Mouse (Mus musculus): ENCODE measurements at regions not wholly inside any gene's neighbourhood (a gene's known extent, or its start where the extent isn't known, plus 50 kb on each side); places are given as distances from the start of the nearest gene placed in this dataset.

DNA sequence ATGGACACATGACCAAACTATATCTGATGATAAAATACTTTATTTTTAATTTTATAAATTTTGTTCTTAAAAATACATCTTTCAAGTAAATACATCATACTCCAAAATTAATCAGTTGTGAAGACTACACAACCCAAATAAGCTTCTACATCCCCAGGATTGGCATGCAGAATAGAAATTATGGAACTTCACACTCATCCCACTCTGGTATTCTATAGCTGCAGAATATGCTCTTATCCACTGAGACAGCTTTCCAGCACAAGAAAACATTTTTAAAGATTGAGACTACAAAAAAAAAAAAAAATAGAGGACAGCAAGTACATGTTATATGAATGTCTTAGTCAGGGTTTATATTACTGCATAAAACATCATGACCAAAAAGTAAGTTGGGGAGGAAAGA is 94.4 kb downstream of the Gm11232 start:
- intact Hi-C loops (cut with DNase I), result no loop called here
- DNase-seq (ENCODE audit: low spot score in 2 of 2), result no peak

DNA sequence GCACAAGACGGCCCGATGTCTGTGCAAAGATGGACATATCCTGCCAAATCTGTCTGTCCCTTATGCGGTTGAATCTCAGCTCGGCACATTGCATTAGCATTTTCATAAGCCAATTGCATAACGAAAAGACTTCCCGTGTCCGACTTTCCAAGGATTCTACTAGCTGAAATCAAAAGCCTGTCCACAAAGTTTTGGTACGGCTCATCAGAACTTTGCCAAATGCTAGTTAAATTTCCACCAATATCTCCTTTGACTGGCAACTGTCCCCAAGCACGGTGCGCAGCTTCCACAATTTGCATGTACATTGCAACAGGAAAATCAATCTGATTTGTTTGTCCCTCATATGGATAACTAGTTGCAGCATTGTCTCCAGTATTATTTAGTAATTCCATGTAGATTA is 117.2 kb downstream of the Gm11232 start:
- intact Hi-C loops (cut with DNase I), result no loop called here
- DNase-seq (ENCODE audit: low spot score in 2 of 2), result no peak

DNA sequence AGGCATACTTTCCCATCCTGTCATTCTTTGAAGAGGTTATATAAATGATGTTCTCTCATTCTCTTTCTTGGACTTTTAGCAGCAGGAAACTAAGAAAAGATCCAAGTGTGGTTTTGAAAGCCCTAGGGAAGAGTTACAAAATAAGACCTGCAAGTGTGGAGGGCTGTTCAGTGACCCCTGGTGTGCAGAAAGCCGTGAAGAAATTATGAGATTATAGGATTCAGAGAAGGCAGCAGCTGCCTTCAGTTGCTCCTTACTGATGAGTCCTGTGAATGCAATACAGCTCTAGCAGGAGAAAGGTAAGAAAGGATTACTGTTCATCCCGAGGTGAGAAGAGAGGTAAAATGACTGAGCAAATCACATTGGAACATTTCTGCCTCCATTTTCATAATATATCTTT is 130.7 kb downstream of the Gm11232 start:
- intact Hi-C loops (cut with DNase I), result no loop called here
- no peak for DNase-seq (ENCODE audit: low spot score in 2 of 2)

DNA sequence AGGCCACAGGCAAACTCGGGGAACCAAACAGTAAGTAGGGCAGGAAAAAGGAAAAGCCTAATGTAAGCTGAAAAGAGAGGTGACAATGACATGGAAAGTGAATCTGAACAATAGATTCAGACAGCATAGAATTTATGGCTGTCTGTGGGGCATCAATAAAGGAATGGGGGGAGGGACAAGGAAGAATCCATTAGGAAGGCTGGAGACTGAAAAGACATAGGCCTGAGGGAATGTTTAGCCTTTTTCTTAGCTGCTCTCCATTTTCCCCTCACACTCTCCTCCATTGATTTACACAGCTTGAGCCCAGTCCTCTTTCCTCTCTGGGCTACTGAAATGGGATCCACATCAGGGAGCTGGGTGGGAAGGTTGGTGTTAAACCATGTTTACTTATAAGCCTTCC is 131.1 kb downstream of the Gm11232 start:
- intact Hi-C loops (cut with DNase I), result no loop called here
- no peak for DNase-seq (ENCODE audit: low spot score in 2 of 2)

DNA sequence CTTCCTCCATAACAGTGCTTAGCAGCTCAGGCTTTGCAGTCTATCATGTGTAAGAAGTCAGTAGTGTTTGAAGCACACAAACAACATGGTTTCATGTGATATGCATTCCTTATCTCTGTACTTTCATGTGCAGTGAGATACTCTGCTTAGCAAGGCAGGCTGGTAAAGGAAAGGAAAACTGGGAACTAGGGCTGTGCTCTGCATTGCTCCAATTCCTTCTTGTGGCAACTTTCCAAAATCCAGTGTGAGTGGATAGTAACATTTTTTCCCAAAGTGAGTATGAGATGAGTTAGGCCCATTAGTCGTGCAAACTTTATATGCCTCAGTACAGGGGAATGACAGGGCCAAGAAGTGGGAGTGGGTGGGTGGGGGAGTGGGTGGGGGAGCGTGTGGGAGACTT is 133.0 kb downstream of the Gm11232 start:
- intact Hi-C loops (cut with DNase I), result no loop called here
- no peak for DNase-seq (ENCODE audit: low spot score in 2 of 2)

DNA sequence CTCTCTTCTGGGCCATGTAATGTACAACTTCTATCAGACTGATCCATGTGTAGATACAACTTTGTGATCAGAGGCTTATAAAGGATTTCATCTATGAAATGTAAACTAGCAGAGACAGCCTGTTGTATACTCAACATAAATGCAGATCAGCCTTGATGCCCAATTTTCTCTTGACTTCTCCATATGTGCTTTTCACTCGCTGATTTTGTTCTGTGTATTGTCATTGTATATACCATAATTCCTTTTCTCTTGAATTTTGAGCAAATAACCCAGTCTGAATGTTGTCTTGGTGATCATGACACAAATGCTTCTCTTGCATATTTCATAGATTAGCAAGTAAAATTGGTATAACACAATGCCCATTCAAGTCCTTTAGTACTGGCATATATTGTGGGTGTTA is 144.0 kb downstream of the Gm11232 start:
- intact Hi-C loops (cut with DNase I), result no loop called here
- no peak for DNase-seq (ENCODE audit: low spot score in 2 of 2)

DNA sequence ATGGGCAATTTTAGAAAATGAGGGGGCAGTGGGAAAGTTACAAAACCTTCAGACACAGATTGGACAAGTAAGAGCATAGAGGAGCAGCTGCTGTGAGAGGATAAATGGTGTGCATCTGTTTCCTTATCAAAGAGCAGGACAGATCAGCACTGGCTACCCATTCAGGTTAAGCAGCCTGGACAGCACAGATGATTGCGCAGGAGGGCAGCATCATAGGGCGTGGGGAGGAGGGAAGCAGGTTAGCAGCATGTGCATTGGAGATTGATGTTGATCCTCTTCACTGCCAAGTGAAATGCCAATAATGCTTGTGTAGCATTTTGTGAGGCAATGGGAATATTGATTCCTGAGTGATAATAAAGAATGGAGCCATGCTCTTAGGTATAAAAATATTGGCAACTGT is 171.9 kb downstream of the Gm11232 start:
- DNase-seq (ENCODE audit: low spot score in 2 of 2), result no peak
- intact Hi-C loops (cut with DNase I), result no loop called here

DNA sequence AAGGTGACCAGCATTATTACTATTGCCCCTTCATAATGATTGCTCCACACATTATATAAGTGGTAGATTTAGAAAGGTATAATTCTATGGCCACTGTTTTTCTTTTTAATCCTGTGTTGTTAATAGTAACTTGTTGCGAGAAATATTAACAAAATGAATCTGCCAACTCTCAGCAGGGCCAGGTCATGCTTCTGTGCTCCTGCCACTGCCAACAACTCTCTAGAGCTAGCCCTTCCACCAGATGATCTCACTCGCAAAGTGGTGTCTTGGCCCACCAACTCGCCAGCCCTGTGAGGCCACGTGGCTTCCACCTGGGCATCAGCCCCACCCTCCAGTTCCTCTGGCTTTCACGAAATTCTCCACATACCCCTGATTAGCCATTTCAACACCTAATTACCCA is 197.1 kb downstream of the Gm11232 start:
- intact Hi-C loops (cut with DNase I), result no loop called here
- no peak for DNase-seq (ENCODE audit: low spot score in 2 of 2)

DNA sequence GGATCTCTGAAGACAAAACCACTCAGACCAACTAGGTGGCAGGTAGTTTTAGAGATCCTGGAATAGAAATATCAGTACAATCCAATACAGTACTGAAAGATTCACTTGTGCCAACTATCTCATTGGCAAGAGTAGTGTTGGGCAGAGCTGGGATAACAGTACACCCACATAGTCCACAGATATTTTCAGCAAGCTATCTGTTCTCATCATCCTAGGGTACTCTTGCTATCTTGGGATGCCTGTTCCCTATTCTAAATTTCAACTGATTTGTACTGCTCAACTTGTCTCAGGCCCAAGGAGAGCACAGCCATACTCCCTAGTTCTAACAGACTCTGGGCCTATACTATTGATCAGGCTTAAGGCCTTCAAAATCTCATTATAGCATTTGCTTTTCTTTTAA is 218.6 kb downstream of the Gm11232 start:
- peak in 1 of 2 experiments; percentile 4 for DNase-seq (ENCODE audit: low spot score in 2 of 2)
- intact Hi-C loops (cut with DNase I), result no loop called here

DNA sequence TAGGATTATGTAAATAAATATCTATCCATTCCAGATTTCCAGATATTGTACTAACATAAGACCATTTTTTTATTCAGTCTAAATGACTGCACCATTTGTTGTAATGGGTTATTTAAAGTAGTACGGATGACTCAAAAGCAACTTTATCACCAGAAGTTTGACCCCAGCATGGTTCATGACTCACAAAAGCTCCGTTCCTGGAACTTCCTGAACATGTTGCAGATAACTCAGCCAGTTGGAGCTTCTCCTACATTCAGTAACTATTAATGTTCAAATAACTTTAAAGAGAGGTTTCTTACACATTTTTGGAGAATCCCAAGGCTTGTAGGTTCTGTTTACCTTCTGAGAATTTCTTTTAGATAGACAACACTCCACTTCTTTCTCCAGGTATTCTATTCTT is 219.8 kb downstream of the Gm11232 start:
- intact Hi-C loops (cut with DNase I), result no loop called here
- DNase-seq (ENCODE audit: low spot score in 2 of 2), result no peak

DNA sequence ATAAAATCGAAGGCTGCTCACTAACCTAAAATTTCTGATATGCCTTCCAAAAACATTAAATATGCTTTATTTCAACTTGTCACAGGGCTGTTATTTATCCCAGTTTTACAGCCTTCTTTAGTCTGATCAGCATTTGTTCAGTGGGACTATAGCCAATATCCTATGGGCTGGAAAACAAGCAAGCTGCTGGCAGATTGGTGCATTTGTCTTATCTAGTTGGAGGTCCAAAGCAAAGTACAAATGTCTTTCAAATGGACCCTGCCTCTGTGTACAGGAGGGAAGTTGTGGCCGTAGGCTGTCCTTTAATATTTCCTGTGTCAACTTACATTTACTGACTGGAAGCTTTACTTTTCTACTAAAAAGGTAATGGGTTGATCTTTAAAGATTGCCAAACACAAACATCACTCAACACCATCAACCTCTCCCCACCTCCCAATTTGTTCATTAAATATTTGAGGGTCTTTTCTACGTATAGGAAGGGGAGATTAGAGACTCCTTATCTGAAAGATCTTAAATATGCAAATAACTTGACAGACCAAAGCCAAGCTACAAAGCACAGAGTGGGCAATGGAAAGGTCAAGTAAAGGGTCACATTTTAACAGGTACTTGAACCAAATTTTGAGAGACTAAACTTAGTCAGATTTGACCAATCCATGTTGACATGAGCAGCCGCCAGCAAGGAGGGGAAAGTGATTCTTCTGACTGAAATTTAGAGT is 233.4 kb downstream of the Gm11232 start:
- intact Hi-C loops (cut with DNase I), result no loop called here
- DNase-seq (ENCODE audit: low spot score in 2 of 2), result no peak

DNA sequence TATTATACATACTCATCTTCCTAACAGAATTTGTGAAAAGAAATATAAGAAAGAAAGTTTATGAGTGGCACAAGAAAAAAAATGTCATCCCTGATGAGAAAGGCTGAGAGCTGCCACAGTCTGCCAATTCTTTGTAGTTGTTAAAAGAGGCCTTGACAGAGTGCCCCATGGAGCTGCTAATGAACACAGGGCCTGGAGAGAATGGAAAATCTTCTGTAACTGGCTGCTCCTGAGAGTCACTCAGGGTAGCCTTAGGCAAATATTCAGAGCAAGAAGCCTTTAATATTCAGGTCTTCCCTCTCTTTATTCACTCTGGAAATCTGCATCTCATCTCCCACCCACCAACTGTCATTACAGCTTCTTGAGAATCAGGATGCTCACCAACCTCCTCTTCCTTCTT is 237.0 kb downstream of the Gm11232 start:
- no peak for DNase-seq (ENCODE audit: low spot score in 2 of 2)
- intact Hi-C loops (cut with DNase I), result no loop called here

DNA sequence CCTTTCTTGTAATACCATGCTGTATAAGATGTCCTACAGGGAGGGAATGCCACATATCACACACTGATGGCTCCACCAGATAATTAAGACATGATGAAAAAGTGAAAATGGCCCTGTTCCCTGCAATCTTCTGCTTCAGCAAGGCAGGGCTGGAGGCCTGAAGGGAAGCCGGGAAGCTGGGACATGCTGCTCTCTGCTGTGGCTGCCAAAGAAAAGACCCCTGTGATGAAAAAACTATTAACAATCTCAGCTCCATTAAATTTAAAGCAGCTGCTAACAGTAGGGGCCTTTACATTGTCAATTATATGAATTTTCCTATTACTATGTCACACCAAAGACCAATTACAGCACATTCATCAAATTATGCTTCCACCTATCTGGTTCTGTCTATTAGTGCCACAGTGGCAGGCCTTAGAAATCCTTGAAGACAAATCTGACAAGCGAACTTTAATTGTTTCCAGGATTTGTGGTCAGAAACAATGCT is 239.8 kb downstream of the Gm11232 start:
- intact Hi-C loops (cut with DNase I), result no loop called here
- DNase-seq (ENCODE audit: low spot score in 2 of 2), result no peak

DNA sequence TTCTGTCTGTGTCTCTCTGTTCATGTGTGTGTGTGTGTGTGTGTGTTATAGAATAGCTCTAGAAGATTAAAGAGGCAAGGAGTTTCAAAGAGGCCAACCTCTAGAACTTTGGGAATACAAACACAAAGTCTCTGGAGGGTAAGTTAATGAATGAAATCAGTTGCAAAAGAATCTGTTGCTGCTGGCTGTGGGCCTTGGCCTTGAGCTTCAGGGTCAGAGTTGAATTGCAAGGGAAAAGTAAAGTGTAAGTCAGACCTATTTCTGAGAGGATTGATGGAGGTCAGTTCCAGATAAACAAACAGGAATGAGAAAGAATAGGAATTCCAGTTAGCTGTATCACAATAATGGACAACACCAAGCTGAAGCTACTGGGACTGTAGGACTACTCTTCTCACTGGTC is 250.9 kb downstream of the Gm11232 start:
- intact Hi-C loops (cut with DNase I), result no loop called here

DNA sequence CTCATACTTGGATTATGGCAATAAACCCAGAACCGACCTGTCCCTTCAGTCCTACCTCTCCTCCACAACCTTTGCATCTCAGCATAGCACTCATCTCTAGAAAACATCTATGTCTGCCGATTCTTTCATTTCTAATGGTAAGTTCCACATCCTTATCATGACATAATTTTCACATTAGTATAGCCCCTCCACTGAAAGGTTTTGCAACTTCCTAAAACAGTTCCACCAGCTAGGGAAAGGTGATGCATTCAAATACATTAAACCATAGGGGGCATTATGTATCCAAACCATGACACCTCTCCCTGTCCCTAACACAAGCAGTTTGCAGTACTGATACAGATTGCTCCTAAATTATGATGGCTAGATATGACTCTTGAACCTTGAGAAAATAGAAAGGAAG is 268.0 kb downstream of the Gm11232 start:
- intact Hi-C loops (cut with DNase I), result no loop called here
- no peak for DNase-seq (ENCODE audit: low spot score in 2 of 2)

More for the DNA sequence above, 250.9 kb downstream of the Gm11232 start:
- no peak for DNase-seq (ENCODE audit: low spot score in 2 of 2)

DNA sequence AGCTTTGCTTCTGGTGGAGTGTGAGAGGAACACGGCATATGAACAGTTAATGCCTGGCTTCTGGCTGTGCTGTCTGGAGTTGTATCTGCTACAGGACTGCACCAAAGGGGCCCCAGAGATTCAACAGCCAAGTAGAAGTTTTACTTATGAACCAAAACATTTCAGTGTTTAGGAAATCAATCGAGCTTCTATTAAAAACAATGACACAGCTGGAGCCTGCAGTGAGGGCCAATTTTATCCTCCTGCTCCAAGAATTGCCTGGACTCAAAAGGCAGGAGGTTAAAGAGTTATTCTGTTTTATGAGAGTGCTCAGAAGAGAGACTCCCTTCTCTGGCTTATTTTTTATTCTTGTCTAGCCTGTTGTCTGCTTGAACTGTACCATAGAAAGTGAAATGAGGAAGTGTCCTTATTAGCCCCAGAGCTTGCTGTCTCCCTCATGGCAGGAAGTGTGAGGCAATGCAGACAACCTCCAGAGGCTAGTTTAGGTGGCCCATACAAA is 269.1 kb downstream of the Gm11232 start:
- DNase-seq (ENCODE audit: low spot score in 2 of 2), result no peak
- intact Hi-C loops (cut with DNase I), result no loop called here

DNA sequence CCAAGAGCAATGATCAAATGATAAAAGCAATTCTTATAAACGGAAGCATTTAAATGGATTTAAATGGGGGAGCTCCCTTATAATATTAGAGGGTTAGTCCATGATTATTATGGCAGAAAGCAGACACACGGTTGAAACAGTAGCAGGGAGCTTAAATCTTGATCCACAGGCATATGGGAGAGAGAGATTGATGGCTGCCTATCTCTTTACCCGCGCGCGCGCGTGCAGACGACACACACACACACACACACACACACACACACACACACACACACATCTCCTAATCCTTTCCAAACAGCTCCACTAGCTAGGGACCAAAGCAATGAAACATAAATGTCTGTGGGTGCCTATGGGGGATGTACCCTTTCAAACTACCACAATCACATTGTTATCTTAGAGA is 269.7 kb downstream of the Gm11232 start:
- DNase-seq (ENCODE audit: low spot score in 2 of 2), result no peak

DNA sequence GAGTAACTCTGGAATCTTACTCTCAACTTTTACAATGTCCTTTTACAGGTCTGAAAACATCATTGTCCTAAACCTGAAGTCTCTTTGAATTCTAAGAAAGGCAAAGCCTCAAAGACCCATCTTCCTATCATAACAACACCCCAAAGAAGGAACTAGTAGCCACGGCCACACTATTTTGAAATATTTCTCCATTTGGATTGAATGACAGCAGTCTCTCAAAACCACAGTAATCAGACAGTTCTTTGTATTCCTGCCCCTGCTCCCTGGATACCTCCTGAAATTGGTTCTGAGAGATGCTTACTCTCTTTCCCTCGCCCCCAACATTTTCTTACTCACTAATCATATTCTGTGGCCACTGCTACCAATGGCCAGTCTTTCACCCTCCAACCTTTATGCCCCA is 276.8 kb downstream of the Gm11232 start:
- intact Hi-C loops (cut with DNase I), result no loop called here
- DNase-seq (ENCODE audit: low spot score in 2 of 2), result no peak

More for the DNA sequence above, 269.7 kb downstream of the Gm11232 start:
- intact Hi-C loops (cut with DNase I), result no loop called here

DNA sequence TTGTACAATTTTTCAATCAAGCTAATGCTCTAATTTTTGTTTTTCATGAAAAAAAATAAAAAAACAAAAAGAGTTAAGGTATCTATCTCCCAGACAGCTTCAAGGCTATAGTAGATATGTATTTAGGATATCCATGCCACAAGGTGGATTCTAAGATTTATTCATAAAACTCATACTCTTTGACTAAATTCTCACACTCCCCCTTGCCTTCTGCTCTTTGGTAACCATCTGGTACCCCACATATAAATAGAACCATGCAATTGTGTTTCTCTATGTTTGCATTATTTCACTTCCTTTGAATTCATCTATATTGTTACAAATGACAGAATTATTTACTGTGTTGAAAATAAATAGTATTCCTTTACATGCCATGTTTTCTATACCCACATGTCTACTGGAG is 287.2 kb downstream of the Gm11232 start:
- DNase-seq (ENCODE audit: low spot score in 2 of 2), result no peak

DNA sequence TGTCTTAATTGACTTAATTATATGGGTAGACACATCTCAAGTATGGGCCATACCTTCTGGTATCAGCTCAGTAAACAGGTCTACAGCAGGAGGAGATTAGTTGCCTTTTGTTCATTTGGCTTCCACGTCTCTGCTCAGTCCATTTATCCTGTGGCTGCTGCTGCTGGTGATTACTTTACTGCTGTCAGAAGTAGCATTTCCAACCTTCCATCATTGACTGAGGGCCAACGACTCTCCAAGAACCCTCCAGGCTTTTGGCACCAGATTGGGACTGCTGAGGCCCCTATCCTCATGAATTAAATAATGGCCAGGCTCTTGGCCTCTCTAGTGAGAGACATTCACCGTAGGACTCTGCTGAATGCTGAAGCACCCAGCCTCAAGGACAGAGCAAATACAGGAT is 303.0 kb downstream of the Gm11232 start:
- no peak for DNase-seq (ENCODE audit: low spot score in 2 of 2)
- intact Hi-C loops (cut with DNase I), result no loop called here

More for the DNA sequence above, 287.2 kb downstream of the Gm11232 start:
- intact Hi-C loops (cut with DNase I), result no loop called here

DNA sequence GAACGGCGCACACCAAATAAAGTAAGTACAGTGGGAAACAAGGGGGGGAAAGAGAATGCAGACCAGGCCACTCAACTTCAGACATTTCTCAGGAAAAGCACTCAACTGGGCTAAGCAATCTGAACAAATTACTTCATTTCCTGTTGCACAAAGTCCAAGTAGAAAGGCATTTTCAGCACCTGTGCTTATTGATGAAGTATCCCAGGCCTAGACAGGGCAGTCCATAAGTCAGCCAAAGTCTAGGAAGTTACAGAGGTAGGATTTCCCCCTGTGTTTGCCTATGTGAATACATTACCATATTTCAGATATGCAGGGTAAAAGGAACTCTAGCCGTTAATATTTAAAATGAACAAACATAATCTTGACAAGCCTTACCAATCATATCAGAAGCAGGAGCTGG is 304.3 kb downstream of the Gm11232 start:
- intact Hi-C loops (cut with DNase I), result no loop called here
- no peak for DNase-seq (ENCODE audit: low spot score in 2 of 2)

DNA sequence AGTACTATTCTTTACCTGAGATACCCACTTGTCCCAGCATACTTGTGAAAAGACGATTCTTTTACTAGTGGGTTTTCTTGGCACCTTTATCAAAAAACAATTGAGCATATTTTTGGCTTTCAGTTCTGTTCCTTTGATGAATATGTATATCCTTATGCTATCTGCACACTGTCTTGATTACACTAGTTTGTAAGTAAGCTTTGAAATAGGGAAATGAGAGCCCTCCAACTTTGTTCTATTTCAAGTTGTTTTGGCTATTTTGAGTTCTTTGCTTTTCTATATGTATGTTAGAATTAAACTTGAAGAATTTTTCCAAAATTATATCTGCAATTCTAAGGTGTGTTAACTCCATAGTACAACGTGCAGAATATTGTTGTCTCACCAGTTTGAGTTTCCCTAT is 311.3 kb downstream of the Gm11232 start:
- intact Hi-C loops (cut with DNase I), result no loop called here
- DNase-seq (ENCODE audit: low spot score in 2 of 2), result no peak
